Mouse (Mus musculus): ENCODE results near the gene Clip4. TPM values are rescaled to one million over a fixed set of nuclear protein-coding genes. Genes with fewer than 3 reads are reported as not detected.

Clip4 gene
- total and polyA plus RNA-seq, 3 experiments, result 121 to 268 (median 220) TPM

DNA sequence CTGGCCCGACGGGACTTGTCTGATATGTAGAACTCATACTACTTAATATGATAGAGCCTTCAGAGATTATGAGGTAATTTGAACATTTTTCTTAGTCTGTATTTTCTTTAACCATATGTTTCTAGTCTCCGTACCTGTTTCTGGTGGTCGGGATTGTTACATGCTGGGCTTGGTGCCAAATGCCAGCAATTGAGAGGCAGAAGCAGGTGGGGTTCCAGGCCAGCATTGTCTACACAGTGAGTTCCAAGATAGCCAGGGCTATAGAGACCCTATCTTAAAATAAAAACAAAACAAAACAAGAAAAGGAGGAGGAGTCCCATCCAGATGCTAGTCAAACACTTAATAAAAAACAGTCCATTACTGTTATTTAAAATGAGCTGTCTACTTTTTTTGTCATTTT, 23.3 kb downstream of the Clip4 start:
- TF ChIP-seq EP300 (IDR thresholded peaks at IDR 0.05; ENCODE audit: insufficient read depth, low read depth, low read length) (no peak), POLR2A (IDR thresholded peaks at IDR 0.05; ENCODE audit: insufficient read depth, low read depth, low read length) (no peak), CTCF (IDR thresholded peaks at IDR 0.05) (no peak)
- Histone ChIP-seq H3K4me3 (no peak overlapping the region), H3K27me3 (ENCODE audit: control insufficient read depth, insufficient read depth, low read length) (no peaks in the 10 kb centered on the region), H3K9ac (ENCODE audit: low read depth, low read length) (no peak overlapping the region), H3K4me1 (ENCODE audit: control insufficient read depth, insufficient read depth, low read length) (peaks cover 5% of the 10 kb centered on the region), H3K36me3 (ENCODE audit: control insufficient read depth, insufficient read depth, low read length) (peaks cover 4% of the 10 kb centered on the region), H3K79me2 (replicated peaks; ENCODE audit: control insufficient read depth, insufficient read depth, low read length) (no peaks in the 10 kb centered on the region; the same call in 1 of the 2 replicates), H3K27ac (no peak overlapping the region)
- DNase-seq, result no peak
- intact Hi-C loops (cut with DNase I), result no loop called here
- WGBS, result 51% methylated on average over 4 of the region's 4 CpGs

DNA sequence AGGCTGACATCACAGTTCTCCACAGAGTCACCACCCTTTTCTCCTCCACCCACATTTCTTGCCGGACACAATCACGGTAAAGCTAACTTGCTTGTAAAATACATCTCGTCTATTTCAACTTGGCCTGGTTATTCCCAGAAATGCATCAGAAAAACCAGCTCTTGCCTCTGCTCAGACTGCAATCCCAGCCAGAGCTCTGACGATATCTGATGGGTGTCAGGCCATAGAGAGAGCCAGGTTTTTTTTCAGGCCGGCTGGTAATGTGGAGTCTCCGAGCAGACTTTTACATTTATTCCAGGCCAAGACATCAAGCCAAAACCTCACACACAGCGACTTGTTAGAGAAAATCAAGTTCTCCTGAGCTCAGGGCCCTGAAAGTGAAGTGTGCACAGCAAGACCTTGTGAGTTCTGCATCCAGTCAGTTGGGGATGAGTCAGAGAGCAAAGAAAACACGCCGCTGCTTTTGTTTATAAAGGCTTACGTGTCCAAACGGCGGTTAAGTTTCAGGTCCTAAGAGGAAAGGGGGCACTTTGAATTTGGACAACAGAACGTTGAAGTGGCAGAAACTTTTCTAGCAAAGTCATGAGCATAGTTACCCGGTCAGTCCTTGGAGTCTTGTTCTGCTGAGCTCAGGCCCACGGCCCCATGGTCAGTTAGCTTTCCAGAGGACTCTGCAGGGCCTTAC, 27.4 kb downstream of the Clip4 start:
- peak; percentile 27 to 63 for DNase-seq
- peak overlapping the region; percentile 69 for H3K27ac ChIP-seq

GRCm38 (mm10) chr17:71803456-71803855, 35.2 kb downstream of the Clip4 start:
- peaks cover 2% of the 10 kb centered on the region for H3K36me3 ChIP-seq (ENCODE audit: control insufficient read depth, insufficient read depth, low read length)
- WGBS, result 82% methylated on average over 6 of the region's 6 CpGs

More for the DNA sequence above, 27.4 kb downstream of the Clip4 start:
- Histone ChIP-seq H3K4me3 (no peak overlapping the region), H3K27me3 (ENCODE audit: control insufficient read depth, insufficient read depth, low read length) (no peaks in the 10 kb centered on the region), H3K9ac (ENCODE audit: low read depth, low read length) (no peak overlapping the region), H3K4me1 (ENCODE audit: control insufficient read depth, insufficient read depth, low read length) (peaks cover 5% of the 10 kb centered on the region), H3K36me3 (ENCODE audit: control insufficient read depth, insufficient read depth, low read length) (peaks cover 4% of the 10 kb centered on the region), H3K79me2 (replicated peaks; ENCODE audit: control insufficient read depth, insufficient read depth, low read length) (no peaks in the 10 kb centered on the region; the same call in 1 of the 2 replicates)
- TF ChIP-seq POLR2A (IDR thresholded peaks at IDR 0.05; ENCODE audit: insufficient read depth, low read depth, low read length), result no peak
- no peak for TF ChIP-seq EP300 (IDR thresholded peaks at IDR 0.05; ENCODE audit: insufficient read depth, low read depth, low read length)
- no peak for TF ChIP-seq CTCF (IDR thresholded peaks at IDR 0.05)
- intact Hi-C loops (cut with DNase I), result no loop called here
- WGBS, result 32% methylated on average over 15 of the region's 15 CpGs

GRCm38 (mm10) chr17:71803876-71804275, 35.6 kb downstream of the Clip4 start:
- peaks cover 2% of the 10 kb centered on the region for H3K36me3 ChIP-seq (ENCODE audit: control insufficient read depth, insufficient read depth, low read length)
- 88% methylated on average over 4 of the region's 4 CpGs for WGBS

More at GRCm38 (mm10) chr17:71803456-71803855, 35.2 kb downstream of the Clip4 start:
- Histone ChIP-seq H3K9ac (ENCODE audit: low read depth, low read length) (no peak overlapping the region), H3K79me2 (replicated peaks; ENCODE audit: control insufficient read depth, insufficient read depth, low read length) (no peaks in the 10 kb centered on the region), H3K27ac (no peak overlapping the region), H3K27me3 (ENCODE audit: control insufficient read depth, insufficient read depth, low read length) (no peaks in the 10 kb centered on the region), H3K4me3 (no peak overlapping the region), H3K4me1 (ENCODE audit: control insufficient read depth, insufficient read depth, low read length) (no peaks in the 10 kb centered on the region)
- TF ChIP-seq POLR2A (IDR thresholded peaks at IDR 0.05; ENCODE audit: insufficient read depth, low read depth, low read length), result no peak
- TF ChIP-seq CTCF (IDR thresholded peaks at IDR 0.05), result no peak
- no peak for TF ChIP-seq EP300 (IDR thresholded peaks at IDR 0.05; ENCODE audit: insufficient read depth, low read depth, low read length)
- intact Hi-C loops (cut with DNase I), result no loop called here
- DNase-seq, result no peak

GRCm38 (mm10) chr17:71811070-71811469, 42.8 kb downstream of the Clip4 start:
- TF ChIP-seq EP300 (IDR thresholded peaks at IDR 0.05; ENCODE audit: insufficient read depth, low read depth, low read length), result no peak
- intact Hi-C loops (cut with DNase I), result loop anchor here (5.0 kb wide), 1 partner anchor 149 kb away; no protein-coding TSS in a partner anchor
- Histone ChIP-seq H3K79me2 (replicated peaks; ENCODE audit: control insufficient read depth, insufficient read depth, low read length) (no peaks in the 10 kb centered on the region), H3K36me3 (ENCODE audit: control insufficient read depth, insufficient read depth, low read length) (no peaks in the 10 kb centered on the region), H3K4me1 (ENCODE audit: control insufficient read depth, insufficient read depth, low read length) (peaks cover 3% of the 10 kb centered on the region), H3K27me3 (ENCODE audit: control insufficient read depth, insufficient read depth, low read length) (no peaks in the 10 kb centered on the region), H3K9ac (ENCODE audit: low read depth, low read length) (no peak overlapping the region), H3K4me3 (no peak overlapping the region), H3K27ac (no peak overlapping the region; the same call in 1 of the 2 replicates)
- DNase-seq, result peak in 1 of 2 experiments; percentile 31
- 15% methylated on average over 8 of the region's 8 CpGs for WGBS

More at GRCm38 (mm10) chr17:71803876-71804275, 35.6 kb downstream of the Clip4 start:
- Histone ChIP-seq H3K79me2 (replicated peaks; ENCODE audit: control insufficient read depth, insufficient read depth, low read length) (no peaks in the 10 kb centered on the region), H3K4me1 (ENCODE audit: control insufficient read depth, insufficient read depth, low read length) (no peaks in the 10 kb centered on the region), H3K4me3 (no peak overlapping the region), H3K27ac (no peak overlapping the region), H3K9ac (ENCODE audit: low read depth, low read length) (no peak overlapping the region), H3K27me3 (ENCODE audit: control insufficient read depth, insufficient read depth, low read length) (no peaks in the 10 kb centered on the region)
- no peak for DNase-seq
- TF ChIP-seq CTCF (IDR thresholded peaks at IDR 0.05) (no peak), POLR2A (IDR thresholded peaks at IDR 0.05; ENCODE audit: insufficient read depth, low read depth, low read length) (no peak), EP300 (IDR thresholded peaks at IDR 0.05; ENCODE audit: insufficient read depth, low read depth, low read length) (no peak)
- intact Hi-C loops (cut with DNase I), result no loop called here

GRCm38 (mm10) chr17:71816136-71816864, 48.0 kb downstream of the Clip4 start:
- no peaks in the 10 kb centered on the region for H3K79me2 ChIP-seq (replicated peaks; ENCODE audit: control insufficient read depth, insufficient read depth, low read length)
- intact Hi-C loops (cut with DNase I), result no loop called here
- 82% methylated on average over 8 of the region's 8 CpGs for WGBS

More at GRCm38 (mm10) chr17:71816136-71816864, 48.0 kb downstream of the Clip4 start:
- no peaks in the 10 kb centered on the region for H3K27me3 ChIP-seq (ENCODE audit: control insufficient read depth, insufficient read depth, low read length)
- no peak overlapping the region for H3K27ac ChIP-seq
- no peak overlapping the region for H3K9ac ChIP-seq (ENCODE audit: low read depth, low read length)
- H3K4me1 ChIP-seq (ENCODE audit: control insufficient read depth, insufficient read depth, low read length), result peaks cover under 1% of the 10 kb centered on the region
- TF ChIP-seq CTCF (IDR thresholded peaks at IDR 0.05) (no peak), EP300 (IDR thresholded peaks at IDR 0.05; ENCODE audit: insufficient read depth, low read depth, low read length) (no peak), POLR2A (IDR thresholded peaks at IDR 0.05; ENCODE audit: insufficient read depth, low read depth, low read length) (no peak)
- H3K36me3 ChIP-seq (ENCODE audit: control insufficient read depth, insufficient read depth, low read length), result no peaks in the 10 kb centered on the region
- DNase-seq, result no peak
- H3K4me3 ChIP-seq, result no peak overlapping the region
